Mouse (Mus musculus) midbrain, embryonic 15.5 days (tissue): ENCODE data around the gene Tceal8. TPM values are rescaled to one million over a fixed set of nuclear protein-coding genes. Genes with fewer than 3 reads are reported as not detected.

ENCODE experiments used
- microRNA-seq: library from miRNA; unstranded; fragments of <30 nt; microRNA quantifications from one replicate; pipeline ENCODE4, GENCODE M21; 2016
- polyA plus RNA-seq: library from polyadenylated mRNA; unstranded; fragments of >200 nt; fragmentation: Nextera tagmentation; extraction: Ambion mirVana; gene quantifications from 2 replicates; pipeline ENCODE4 v1.2.1, GENCODE M21; 2015

Tceal8 gene
- polyA plus RNA-seq, 1 experiment from 2014 or later = 112 TPM

Small RNA genes lying within 50 kb of the gene (microRNA-seq; reads per million reads assigned to microRNA genes)
- not detected for gene Mir6383

Other genes starting within 250 kb of the Tceal8 start
- 299 and 305 TPM in 2 replicates for gene Arxes2, start 178.5 kb downstream of the Tceal8 start, polyA plus RNA-seq
- gene Arxes1, start 139.0 kb downstream of the Tceal8 start, polyA plus RNA-seq = 153 and 164 TPM in 2 replicates
- gene Bex2, start 104.1 kb downstream of the Tceal8 start, polyA plus RNA-seq = 787 TPM in 2 replicates
- not detected in 2 replicates for gene Nxf3, start 87.1 kb downstream of the Tceal8 start, polyA plus RNA-seq
- gene Bex4, start 33.3 kb downstream of the Tceal8 start, polyA plus RNA-seq = 136 and 147 TPM in 2 replicates
- gene Tceal5, start 31.5 kb upstream of the Tceal8 start, polyA plus RNA-seq = 33.3 TPM in 2 replicates
- gene Tceal7, start 42.4 kb upstream of the Tceal8 start, polyA plus RNA-seq = 2.7 and 3.2 TPM in 2 replicates
- gene Bex1, start 43.2 kb upstream of the Tceal8 start, polyA plus RNA-seq = 272 and 277 TPM in 2 replicates
- 248 and 258 TPM in 2 replicates for gene Tceal9, start 72.7 kb upstream of the Tceal8 start, polyA plus RNA-seq
- gene Bex3, start 97.9 kb upstream of the Tceal8 start, polyA plus RNA-seq = 659 and 684 TPM in 2 replicates